Mouse (Mus musculus) spleen, adult 2 months (tissue): Measurements from ENCODE around the gene Aar2.

Experiments used
- CTCF ChIP-seq: fragments of 200-500 bp; IDR thresholded peaks from 2 replicates; pipeline ENCODE4 v1.5.1; 2011; ENCODE audit warnings: mild to moderate bottlenecking, inconsistent platforms; ENCODE audit not compliant: insufficient read depth, insufficient read length, insufficient replicate concordance; ENCODE audit errors: extremely low read depth
- POLR2A ChIP-seq: fragments of 200-500 bp; IDR thresholded peaks from 2 replicates; pipeline ENCODE4 v1.6.1; 2011; ENCODE audit warnings: low read depth, low read length, inconsistent platforms

DNA sequence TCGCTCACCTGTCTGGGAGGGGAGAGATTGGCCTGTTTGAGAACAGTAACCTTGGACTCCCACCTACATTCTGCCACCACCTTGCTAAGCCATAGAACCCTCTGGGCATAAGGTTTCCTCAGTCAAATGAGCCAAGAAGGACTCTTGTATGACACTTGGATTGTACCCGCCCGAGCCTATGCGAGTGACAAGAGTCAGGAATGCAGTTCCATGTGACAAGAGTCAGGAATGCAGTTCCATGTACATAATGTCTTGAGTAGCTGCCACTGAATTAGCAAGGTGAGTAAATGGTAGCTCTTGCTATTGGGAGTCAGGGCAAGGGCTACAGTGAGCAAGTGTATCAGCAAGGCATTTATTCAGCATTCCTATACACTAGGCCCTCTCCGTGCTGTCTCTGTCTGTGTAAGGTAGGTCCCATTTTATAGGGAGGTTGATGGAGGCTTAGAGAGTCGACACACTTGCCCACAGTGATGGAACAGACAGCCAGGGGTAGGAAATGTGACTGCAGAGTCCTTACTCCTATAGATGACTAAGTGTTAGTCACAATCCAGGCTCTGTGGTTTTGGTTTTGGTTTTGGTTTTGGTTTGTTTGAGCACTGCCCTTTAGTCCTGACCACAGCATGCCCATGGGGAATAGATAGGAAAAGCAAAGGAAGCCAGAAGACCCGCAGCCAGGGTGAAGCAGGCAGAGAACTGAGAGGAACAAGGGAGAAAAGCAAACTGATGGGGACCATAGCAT, 8.4 kb upstream of the Aar2 start:
- TF ChIP-seq POLR2A: no peak
- TF ChIP-seq CTCF: no peak
